Mouse (Mus musculus) liver, embryonic 14.5 days (tissue): Measurements from ENCODE around the gene Glt8d1.

ENCODE experiments used
- CTCF ChIP-seq: IDR thresholded peaks from 2 replicates; pipeline ENCODE4 v1.5.1; 2016; ENCODE audit warnings: antibody characterized with exemption, low read depth, control low read depth
- EP300 ChIP-seq: IDR thresholded peaks from 2 replicates; pipeline ENCODE4 v1.6.1; 2016; ENCODE audit warnings: antibody characterized with exemption, low read depth

DNA sequence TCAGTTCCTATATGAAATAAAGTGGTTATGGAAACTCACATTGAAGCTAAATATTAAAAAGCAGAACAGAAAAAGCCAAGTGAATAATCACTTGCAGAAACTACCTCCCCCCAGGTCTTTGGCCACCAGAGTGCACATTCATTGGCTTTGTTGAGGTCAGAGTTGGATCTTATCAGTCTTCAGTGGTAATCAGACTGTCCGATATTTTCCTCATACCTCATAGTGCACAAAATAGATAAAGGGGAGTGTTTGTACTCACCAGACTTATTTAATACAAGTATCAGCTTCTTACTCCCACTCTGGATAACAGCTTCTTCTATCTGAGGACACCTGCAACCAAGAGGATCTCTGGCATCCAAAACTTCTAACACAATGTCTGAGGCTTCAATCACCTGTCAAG, 14.9 kb downstream of the Glt8d1 start:
- TF ChIP-seq CTCF (no peak), EP300 (no peak)
